Mouse (Mus musculus) urinary bladder, postnatal 4 days (tissue): Measurements from ENCODE around the gene Bak1.
"Not testable (repeated sequence)": the region's sequence is repeated elsewhere in the genome, so short reads cannot be mapped to it uniquely, and the experiment has no call there.

ENCODE experiments used
- DNase-seq, 2 experiments: peaks; one replicate each; pipeline ENCODE4 v3.0.0; 2021 to 2022; ENCODE audit warnings: low spot score in 2 of 2

Gene Bak1

DNA sequence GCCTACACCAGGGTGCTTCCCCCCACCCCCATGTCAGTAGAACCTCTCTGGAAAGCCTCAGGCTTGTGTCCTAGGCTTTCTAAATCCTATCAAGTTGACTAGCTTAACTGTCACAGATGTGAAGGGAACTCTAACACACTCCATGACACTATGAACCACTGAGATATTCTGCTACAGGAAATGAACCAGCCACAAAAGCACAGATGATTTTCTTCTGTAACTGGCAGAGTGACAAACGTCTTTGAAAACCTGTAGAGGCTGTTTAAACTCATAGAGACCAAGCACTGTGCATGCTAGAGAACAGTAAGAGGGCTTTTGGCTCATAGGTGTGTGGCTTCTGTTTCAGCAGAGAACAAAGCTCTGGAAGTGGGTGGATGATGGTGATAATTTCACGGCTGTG, 47.8 kb downstream of the Bak1 start:
- no peak for DNase-seq

DNA sequence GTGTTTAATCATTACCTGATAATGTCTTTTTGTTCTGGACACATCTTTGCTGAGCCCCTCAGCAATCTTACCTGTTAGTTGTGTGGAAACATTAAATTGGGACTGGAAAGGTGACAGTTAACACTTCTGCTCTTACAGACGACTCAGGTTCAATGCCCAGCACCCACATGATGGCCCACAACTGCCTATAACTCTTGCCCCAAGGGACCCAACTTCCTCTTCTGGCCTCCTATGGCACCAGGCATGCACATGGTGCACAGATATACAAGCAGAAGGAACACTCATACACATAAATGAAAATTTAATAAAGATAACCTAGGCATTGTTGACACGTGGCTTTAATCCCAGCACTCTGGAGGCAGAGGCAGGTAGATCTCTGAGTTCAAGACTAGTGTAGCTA, 49.4 kb downstream of the Bak1 start:
- no peak for DNase-seq

GRCm38 (mm10) chr17:26977354-26977753, 51.5 kb downstream of the Bak1 start:
- not testable (repeated sequence) for DNase-seq

DNA sequence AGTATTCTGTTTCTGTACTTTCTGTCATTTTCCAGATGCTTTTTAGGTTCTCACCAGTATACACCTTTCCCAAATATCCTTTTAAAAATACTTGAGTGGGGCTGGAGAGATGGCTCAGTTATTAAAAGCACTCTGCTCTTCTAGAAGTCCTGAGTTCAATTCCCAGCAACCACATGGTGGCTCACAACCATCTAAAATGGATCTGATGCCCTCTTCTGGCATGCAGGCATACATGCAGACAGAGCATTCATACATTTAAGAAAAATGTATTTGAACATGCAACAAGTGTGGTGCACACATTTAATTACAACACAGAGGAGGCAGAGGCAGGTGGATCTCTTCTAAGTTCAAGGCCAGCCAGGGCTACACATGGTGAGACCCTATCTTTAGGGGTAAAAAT, 53.4 kb downstream of the Bak1 start:
- no peak for DNase-seq

GRCm38 (mm10) chr17:26974547-26974946, 54.3 kb downstream of the Bak1 start:
- DNase-seq, result no peak

DNA sequence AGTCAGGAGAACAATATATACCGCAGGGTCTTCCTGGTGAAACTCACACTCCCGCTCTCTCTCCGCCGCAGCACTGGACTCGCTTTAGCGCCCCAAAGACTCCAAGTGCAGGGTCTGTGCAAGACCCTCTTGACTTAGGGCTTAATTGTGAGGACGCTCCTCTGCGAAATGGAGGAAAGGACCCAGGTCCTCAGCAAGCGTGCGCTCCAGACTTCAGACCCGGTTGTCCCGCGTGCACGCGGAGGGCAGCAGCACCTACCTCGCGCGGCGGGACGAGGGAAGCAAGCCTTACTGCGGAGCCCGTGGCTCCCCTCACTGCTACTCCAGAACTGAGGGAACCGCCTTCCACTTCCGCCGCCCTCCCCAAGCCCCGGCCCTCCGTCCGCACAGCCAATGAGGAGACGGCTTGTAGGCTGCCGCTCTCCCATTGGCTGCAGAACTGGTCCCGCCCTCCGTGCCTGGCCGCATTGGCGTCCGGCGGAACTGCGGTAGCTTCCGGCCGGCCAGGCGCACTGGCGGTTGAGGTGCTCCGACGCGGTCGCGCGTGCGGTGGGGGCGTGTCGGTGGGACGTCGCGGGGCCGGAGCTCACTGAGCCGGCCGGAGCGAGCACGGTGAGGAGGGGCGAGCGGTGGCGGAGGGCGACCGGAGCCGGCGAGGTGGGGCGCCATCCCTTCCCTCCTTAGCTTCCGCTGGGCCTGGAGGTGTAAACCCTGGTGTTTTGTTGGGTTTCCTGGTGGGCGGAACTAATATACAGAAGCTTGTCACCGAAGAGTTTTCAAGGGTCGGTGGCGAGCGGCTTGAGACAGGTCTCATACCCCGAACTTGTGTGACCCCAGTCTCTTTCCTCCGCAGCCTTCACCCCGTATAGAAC, 55.9 kb downstream of the Bak1 start, which contains the start of gene Zbtb9:
Gene Zbtb9 (plus strand): TSS at position 465 of the 872 bp plus-strand sequence.
- DNase-seq, result peak; percentile 96 to 97

DNA sequence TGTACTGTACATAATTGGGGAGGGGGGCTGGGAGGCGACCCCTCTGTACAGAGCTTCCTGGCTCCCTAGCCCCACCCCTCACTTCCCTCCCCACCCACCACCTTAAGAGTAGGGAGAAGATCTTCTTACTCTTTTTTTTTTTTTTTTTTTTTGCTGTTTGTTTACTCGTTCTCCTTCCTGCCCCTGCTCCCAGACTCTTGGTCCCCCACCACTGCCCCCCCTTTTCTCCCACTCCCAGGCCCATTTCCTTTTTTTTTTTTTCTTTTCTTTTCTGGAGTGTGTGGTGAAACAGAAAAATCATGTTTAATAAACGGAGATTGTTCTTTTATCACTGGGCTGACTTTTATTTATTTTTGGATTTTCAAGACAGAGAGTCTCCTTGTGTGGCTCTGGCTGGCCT, 56.7 kb downstream of the Bak1 start:
- DNase-seq, result no peak

GRCm38 (mm10) chr17:26971247-26971905, 57.4 kb downstream of the Bak1 start:
- DNase-seq, result no peak

- no peak for DNase-seq
Measured at GRCm38 (mm10) chr17:26970221-26970620, 58.6 kb downstream of the Bak1 start.
